Mouse (Mus musculus) kidney, postnatal 0 days (tissue): Measurements from ENCODE around the gene Dlgap1. TPM values are rescaled to one million over a fixed set of nuclear protein-coding genes. Genes with fewer than 3 reads are reported as not detected.

ENCODE experiments used
- ATAC-seq: fragments of 200-750 bp; cut with Nextera tagmentation; replicated peaks from 2 replicates; pipeline ENCODE4 v1.8.0; 2017; ENCODE audit warnings: low read depth, moderate number of reproducible peaks, moderate TSS enrichment, moderate library complexity; ENCODE audit not compliant: low FRiP score
- DNase-seq: peaks from one replicate; pipeline ENCODE4 v3.0.0-alpha.2; 2016; ENCODE audit warnings: low spot score
- H3K27ac ChIP-seq: fragments of 300-500 bp; sonication (generic); 2 replicates; pipeline ENCODE4 v1.5.1; 2014; ENCODE audit warnings: mild to moderate bottlenecking
- H3K27me3 ChIP-seq: fragments of 300-500 bp; sonication (generic); 2 replicates; pipeline ENCODE4 v1.6.1; 2014; ENCODE audit warnings: low read length, mixed read lengths; ENCODE audit not compliant: insufficient read depth
- H3K36me3 ChIP-seq: fragments of 300-500 bp; sonication (generic); 2 replicates; pipeline ENCODE4 v1.6.1; 2014; ENCODE audit warnings: low read length, mixed read lengths; ENCODE audit not compliant: insufficient read depth
- H3K4me1 ChIP-seq: fragments of 300-500 bp; sonication (generic); replicated peaks from 2 replicates; pipeline ENCODE4 v1.6.1; 2014; ENCODE audit warnings: antibody characterized with exemption, low read length, mixed read lengths; ENCODE audit not compliant: insufficient read depth
- H3K4me2 ChIP-seq: fragments of 300-500 bp; sonication (generic); 2 replicates; pipeline ENCODE4 v1.6.1; 2014; ENCODE audit warnings: mild to moderate bottlenecking, low read length, moderate library complexity, mixed read lengths
- H3K4me3 ChIP-seq: fragments of 300-500 bp; sonication (generic); replicated peaks from 2 replicates; pipeline ENCODE4 v1.5.1; 2014; ENCODE audit warnings: low read depth, low read length
- H3K9ac ChIP-seq: fragments of 300-500 bp; sonication (generic); 2 replicates; pipeline ENCODE4 v1.6.1; 2014; ENCODE audit warnings: low read depth, low read length
- H3K9me3 ChIP-seq: fragments of 300-500 bp; sonication (generic); replicated peaks from 2 replicates; pipeline ENCODE4 v1.6.1; 2016; ENCODE audit warnings: low read length, inconsistent platforms, mixed read lengths
- CTCF ChIP-seq: IDR thresholded peaks from 2 replicates; pipeline ENCODE4 v1.5.1; 2016; ENCODE audit warnings: antibody characterized with exemption, low read depth, mild to moderate bottlenecking, moderate library complexity
- WGBS: fragments of 180-500 bp; shearing (Covaris S2); extraction: QIAGEN DNeasy Blood & Tissue Kit; methylation state at CpG from one replicate; pipeline ENCODE4 v1.1.7; 2014; 5-methylcytosine and 5-hydroxymethylcytosine counted together
- polyA plus RNA-seq: library from polyadenylated mRNA; unstranded; fragments of >200 nt; fragmentation: Nextera tagmentation; extraction: Ambion mirVana; gene quantifications from 2 replicates; pipeline ENCODE4 v1.2.1, GENCODE M21; 2015

Gene Dlgap1
- polyA plus RNA-seq, 1 experiment from 2014 or later, result 3.6 TPM

GRCm38 (mm10) chr17:70754041-70754440 is 785.2 kb downstream of the Dlgap1 start:
- Histone ChIP-seq H3K27ac (peak overlapping the region; percentile 90), H3K4me3 (no peak overlapping the region), H3K4me2 (no peak overlapping the region), H3K4me1 (no peaks in the 10 kb centered on the region; the same call in 1 of the 2 replicates), H3K9me3 (no peaks in the 10 kb centered on the region), H3K27me3 (no peaks in the 10 kb centered on the region), H3K36me3 (no peaks in the 10 kb centered on the region), H3K9ac (no peak overlapping the region)
- DNase-seq (no peak), ATAC-seq (peak; percentile 67)
- no peak for TF ChIP-seq CTCF
- WGBS, result 54% methylated on average over 9 of the region's 9 CpGs

- ATAC-seq, result no peak
- no peaks in the 10 kb centered on the region for H3K27me3 ChIP-seq
- TF ChIP-seq CTCF, result no peak
- no peak overlapping the region for H3K4me2 ChIP-seq
- H3K9me3 ChIP-seq, result no peaks in the 10 kb centered on the region
- peak overlapping the region; percentile 90 for H3K27ac ChIP-seq
- no peaks in the 10 kb centered on the region; the same call in 1 of the 2 replicates for H3K4me1 ChIP-seq
- no peak overlapping the region for H3K9ac ChIP-seq
- no peak for DNase-seq
- 48% methylated on average over 7 of the region's 7 CpGs for WGBS
- no peaks in the 10 kb centered on the region for H3K36me3 ChIP-seq
- H3K4me3 ChIP-seq, result no peak overlapping the region
These were observed 785.8 kb downstream of the Dlgap1 start for GRCm38 (mm10) chr17:70754638-70755037.

GRCm38 (mm10) chr17:70755039-70755668 is 786.3 kb downstream of the Dlgap1 start:
- peak; percentile 98 for TF ChIP-seq CTCF
- ATAC-seq (0 out of 2 replicates have a peak, but pooled peaks have one; percentile 45), DNase-seq (peak; percentile 93)
- Histone ChIP-seq H3K27ac (peak overlapping the region; percentile 90), H3K4me3 (peak overlapping the region; percentile 31), H3K27me3 (no peaks in the 10 kb centered on the region), H3K36me3 (no peaks in the 10 kb centered on the region), H3K9me3 (no peaks in the 10 kb centered on the region), H3K4me2 (peak overlapping the region; percentile 70), H3K4me1 (no peaks in the 10 kb centered on the region; the same call in 1 of the 2 replicates), H3K9ac (peak overlapping the region; percentile 52)
- under 1% methylated on average over 22 of the region's 22 CpGs for WGBS

- H3K4me2 ChIP-seq, result peak overlapping the region; percentile 70
- TF ChIP-seq CTCF, result no peak
- DNase-seq, result no peak
- 6% methylated on average over 14 of the region's 14 CpGs for WGBS
- peak overlapping the region; percentile 90 for H3K27ac ChIP-seq
- no peaks in the 10 kb centered on the region for H3K9me3 ChIP-seq
- H3K36me3 ChIP-seq, result no peaks in the 10 kb centered on the region
- H3K4me3 ChIP-seq, result peak overlapping the region; percentile 31
- peak overlapping the region; percentile 52 for H3K9ac ChIP-seq
- H3K4me1 ChIP-seq, result no peaks in the 10 kb centered on the region; the same call in 1 of the 2 replicates
- no peaks in the 10 kb centered on the region for H3K27me3 ChIP-seq
- no peak for ATAC-seq
These were observed 786.9 kb downstream of the Dlgap1 start for GRCm38 (mm10) chr17:70755669-70756263.

- Histone ChIP-seq H3K4me3 (no peak overlapping the region), H3K4me2 (no peak overlapping the region), H3K9ac (no peak overlapping the region), H3K4me1 (no peaks in the 10 kb centered on the region), H3K27me3 (no peaks in the 10 kb centered on the region), H3K27ac (no peak overlapping the region), H3K9me3 (no peaks in the 10 kb centered on the region; the same call in 1 of the 2 replicates), H3K36me3 (no peaks in the 10 kb centered on the region)
- DNase-seq (no peak), ATAC-seq (no peak)
- WGBS, result 93% methylated on average over 6 of the region's 7 CpGs
- no peak for TF ChIP-seq CTCF
These were observed 793.1 kb downstream of the Dlgap1 start for GRCm38 (mm10) chr17:70762001-70762400.

- H3K9me3 ChIP-seq, result no peaks in the 10 kb centered on the region; the same call in 1 of the 2 replicates
- no peaks in the 10 kb centered on the region for H3K4me1 ChIP-seq
- no peaks in the 10 kb centered on the region for H3K36me3 ChIP-seq
- no peak overlapping the region for H3K27ac ChIP-seq
- 61% methylated on average over 10 of the region's 10 CpGs for WGBS
- peak; percentile 35 for DNase-seq
- H3K9ac ChIP-seq, result no peak overlapping the region
- no peak overlapping the region for H3K4me3 ChIP-seq
- ATAC-seq, result no peak
- no peak for TF ChIP-seq CTCF
- no peak overlapping the region for H3K4me2 ChIP-seq
- H3K27me3 ChIP-seq, result no peaks in the 10 kb centered on the region
These were observed 793.8 kb downstream of the Dlgap1 start for GRCm38 (mm10) chr17:70762634-70763033.
